Mouse (Mus musculus): Measurements from ENCODE around the gene Stx11.

GRCm38 (mm10) chr10:12976552-12976951 lies 12.5 kb upstream of the Stx11 start:
- TF ChIP-seq CTCF (IDR thresholded peaks at IDR 0.05; ENCODE audit: low read depth, low read length), result no peak
- TF ChIP-seq POLR2AphosphoS5 (IDR thresholded peaks at IDR 0.05; ENCODE audit: insufficient replicate concordance, low read depth, low read length), result no peak
- no peak for TF ChIP-seq GATA1 (IDR thresholded peaks at IDR 0.05; ENCODE audit: borderline replicate concordance, low read length)
- no peak for TF ChIP-seq TAL1 (conservative IDR thresholded peaks at IDR 0.05; ENCODE audit: low read depth, low read length)
- no peak for TF ChIP-seq GATA2 (IDR thresholded peaks at IDR 0.05; ENCODE audit: borderline replicate concordance, low read depth, low read length)

Measured in G1E (cell line).